ENCODE assay signal across 16 mouse cellular contexts in genomic region chr2:115884184-115884583, GRCm38 (mm10).
DNase-seq lines count a peak whose midpoint lies in the region; ATAC-seq lines count a peak whose summit lies in the region.
"Had no signal": no experiment of that assay in that cellular context is flagged by ENCODE, and none has a peak within 500 bp of the region (broad histone marks: within the 10 kb centered on the region; RNA-seq: fewer than 3 reads in every experiment).

No protein-coding gene starts in this region.

- peaks cover 16% of the 10 kb centered on the region; the same call in 1 of the 2 replicates for H3K4me1 ChIP-seq in midbrain, embryonic 14.5 days (ENCODE audit: control insufficient read depth, insufficient read depth, low read length)
- no peaks in the 10 kb centered on the region; the same call in 1 of the 2 replicates for H3K4me1 ChIP-seq in midbrain, embryonic 11.5 days (ENCODE audit: control insufficient read depth, insufficient read depth, low read length)
- peaks cover 23% of the 10 kb centered on the region for H3K4me1 ChIP-seq in forebrain, embryonic 15.5 days
- H3K4me1 ChIP-seq in midbrain, embryonic 16.5 days (ENCODE audit: control insufficient read depth, insufficient read depth, low read length) = peaks cover 13% of the 10 kb centered on the region
- H3K4me1 ChIP-seq: embryonic facial prominence, embryonic 15.5 days; limb, embryonic 15.5 days had no signal

- no peak overlapping the region for H3K4me2 ChIP-seq in midbrain, embryonic 14.5 days (ENCODE audit: low read length)
- H3K4me2 ChIP-seq in midbrain, embryonic 11.5 days = no peak overlapping the region
- no peak overlapping the region for H3K4me2 ChIP-seq in forebrain, embryonic 15.5 days (replicated peaks)
- peak overlapping the region; percentile 12 for H3K4me2 ChIP-seq in midbrain, embryonic 16.5 days (ENCODE audit: low read length)
- H3K4me2 ChIP-seq: embryonic facial prominence, embryonic 15.5 days; limb, embryonic 15.5 days had no signal

- peak; percentile 77 for DNase-seq in midbrain, embryonic 14.5 days
- DNase-seq in midbrain, embryonic 11.5 days (ENCODE audit: low spot score, missing footprints) = no peak
- DNase-seq in kidney, postnatal 25 days = no peak
- DNase-seq in right cerebral cortex, postnatal 10 days (ENCODE audit: low spot score in 2 of 2) = no peak
- no peak for DNase-seq in right cerebral cortex, postnatal 14 days
- DNase-seq: cerebellum, postnatal 14 days; gastrocnemius, postnatal 10 days; kidney, adult 8-10 months; liver, postnatal 0 days; lung, postnatal 36 days; right cerebral cortex, adult 18-20 months; thymus, postnatal 14 days had no signal

- no peak overlapping the region for H3K4me3 ChIP-seq in midbrain, embryonic 14.5 days (replicated peaks; ENCODE audit: low read depth, low read length)
- H3K4me3 ChIP-seq in midbrain, embryonic 11.5 days (ENCODE audit: low read depth, low read length) = no peak overlapping the region
- H3K4me3 ChIP-seq in forebrain, embryonic 15.5 days = no peak overlapping the region
- no peak overlapping the region for H3K4me3 ChIP-seq in midbrain, embryonic 16.5 days (ENCODE audit: low read depth, low read length)
- H3K4me3 ChIP-seq: embryonic facial prominence, embryonic 15.5 days; limb, embryonic 15.5 days had no signal

- H3K9me3 ChIP-seq in midbrain, embryonic 14.5 days (ENCODE audit: control insufficient read depth, low read length) = no peaks in the 10 kb centered on the region
- no peaks in the 10 kb centered on the region for H3K9me3 ChIP-seq in midbrain, embryonic 11.5 days (ENCODE audit: control insufficient read depth, low read length)
- H3K9me3 ChIP-seq in forebrain, embryonic 15.5 days = no peaks in the 10 kb centered on the region
- no peaks in the 10 kb centered on the region for H3K9me3 ChIP-seq in midbrain, embryonic 16.5 days (replicated peaks; ENCODE audit: control insufficient read depth, low read length, poor library complexity, severe bottlenecking)
- H3K9me3 ChIP-seq: embryonic facial prominence, embryonic 15.5 days; limb, embryonic 15.5 days had no signal

- H3K27me3 ChIP-seq in midbrain, embryonic 14.5 days (ENCODE audit: control insufficient read depth, insufficient read depth, low read length) = no peaks in the 10 kb centered on the region
- no peaks in the 10 kb centered on the region for H3K27me3 ChIP-seq in midbrain, embryonic 11.5 days (ENCODE audit: control insufficient read depth, insufficient read depth, low read length)
- H3K27me3 ChIP-seq in forebrain, embryonic 15.5 days = no peaks in the 10 kb centered on the region
- no peaks in the 10 kb centered on the region for H3K27me3 ChIP-seq in midbrain, embryonic 16.5 days (ENCODE audit: control insufficient read depth, insufficient read depth, low read depth, low read length)
- H3K27me3 ChIP-seq: embryonic facial prominence, embryonic 15.5 days had no signal

- ATAC-seq in midbrain, embryonic 14.5 days (ENCODE audit: low FRiP score, low TSS enrichment) = no peak
- no peak for ATAC-seq in midbrain, embryonic 11.5 days (ENCODE audit: low FRiP score)
- 0 out of 2 replicates have a peak, but pooled peaks have one; percentile 49 for ATAC-seq in forebrain, embryonic 15.5 days (replicated peaks)
- peak; percentile 78; the same call in 1 of the 2 replicates for ATAC-seq in midbrain, embryonic 16.5 days
- ATAC-seq: liver, postnatal 0 days had no signal

- H3K27ac ChIP-seq in midbrain, embryonic 14.5 days (replicated peaks; ENCODE audit: low read depth, low read length) = 0 out of 2 replicates have a peak overlapping the region, but pooled peaks have one; percentile 20
- H3K27ac ChIP-seq in midbrain, embryonic 11.5 days (ENCODE audit: low read depth, low read length) = no peak overlapping the region
- no peak overlapping the region for H3K27ac ChIP-seq in forebrain, embryonic 15.5 days (replicated peaks)
- H3K27ac ChIP-seq in midbrain, embryonic 16.5 days (ENCODE audit: low read length) = peak overlapping the region; percentile 33; the same call in 1 of the 2 replicates
- H3K27ac ChIP-seq: embryonic facial prominence, embryonic 15.5 days; limb, embryonic 15.5 days had no signal

- 0 out of 2 replicates have a peak, but pooled peaks cover 3% of the 10 kb centered on the region for H3K36me3 ChIP-seq in midbrain, embryonic 14.5 days (ENCODE audit: control insufficient read depth, insufficient read depth, low read length)
- no peaks in the 10 kb centered on the region for H3K36me3 ChIP-seq in midbrain, embryonic 11.5 days (ENCODE audit: control insufficient read depth, insufficient read depth, low read length)
- no peaks in the 10 kb centered on the region for H3K36me3 ChIP-seq in forebrain, embryonic 15.5 days
- no peaks in the 10 kb centered on the region for H3K36me3 ChIP-seq in midbrain, embryonic 16.5 days (ENCODE audit: control insufficient read depth, insufficient read depth, low read length)
- H3K36me3 ChIP-seq: embryonic facial prominence, embryonic 15.5 days; limb, embryonic 15.5 days had no signal

- H3K9ac ChIP-seq in midbrain, embryonic 14.5 days (replicated peaks; ENCODE audit: low read length) = no peak overlapping the region
- H3K9ac ChIP-seq in midbrain, embryonic 11.5 days (ENCODE audit: low read length) = no peak overlapping the region
- no peak overlapping the region for H3K9ac ChIP-seq in forebrain, embryonic 15.5 days (replicated peaks)
- no peak overlapping the region for H3K9ac ChIP-seq in midbrain, embryonic 16.5 days (ENCODE audit: low read depth, low read length)
- H3K9ac ChIP-seq: embryonic facial prominence, embryonic 15.5 days; limb, embryonic 15.5 days; liver, postnatal 0 days had no signal

- 23% methylated on average over 9 of the region's 9 CpGs for WGBS in midbrain, embryonic 14.5 days
- WGBS in midbrain, embryonic 11.5 days = 62% methylated on average over 9 of the region's 9 CpGs
- 11% methylated on average over 9 of the region's 9 CpGs for WGBS in forebrain, embryonic 15.5 days
- 18% methylated on average over 9 of the region's 9 CpGs for WGBS in midbrain, embryonic 16.5 days

Comparison
In these comparisons a context has a peak if more than half of its experiments do, and no peak if none do; other contexts are left out.
1. ATAC-seq: peak in forebrain, embryonic 15.5 days (single experiment) and midbrain, embryonic 16.5 days (single experiment); none in midbrain, embryonic 14.5 days (single experiment) and midbrain, embryonic 11.5 days (single experiment).
2. H3K27ac ChIP-seq: peak in midbrain, embryonic 14.5 days (single experiment) and midbrain, embryonic 16.5 days (single experiment); none in midbrain, embryonic 11.5 days (single experiment) and forebrain, embryonic 15.5 days (single experiment).